Mouse (Mus musculus) midbrain, embryonic 12.5 days (tissue): ENCODE measurements around the gene Ddx54. TPM values are rescaled to one million over a fixed set of nuclear protein-coding genes. Genes with fewer than 3 reads are reported as not detected.

Experiments
- ATAC-seq: fragments of 200-750 bp; cut with Nextera tagmentation; 2 replicates; pipeline ENCODE4 v1.8.0; 2017; ENCODE audit warnings: low read depth, moderate TSS enrichment, moderate library complexity; ENCODE audit not compliant: low FRiP score
- H3K27ac ChIP-seq: fragments of 300-500 bp; sonication (generic); replicated peaks from 2 replicates; pipeline ENCODE4 v1.5.1; 2016; ENCODE audit warnings: mild to moderate bottlenecking
- H3K27me3 ChIP-seq: fragments of 300-500 bp; sonication (generic); 2 replicates; pipeline ENCODE4 v1.6.1; 2016; ENCODE audit warnings: mild to moderate bottlenecking
- H3K36me3 ChIP-seq: fragments of 300-500 bp; sonication (generic); 2 replicates; pipeline ENCODE4 v1.6.1; 2016
- H3K4me1 ChIP-seq: fragments of 300-500 bp; sonication (generic); 2 replicates; pipeline ENCODE4 v1.6.1; 2016
- H3K4me2 ChIP-seq: fragments of 300-500 bp; sonication (generic); replicated peaks from 2 replicates; pipeline ENCODE4 v1.6.1; 2016; ENCODE audit warnings: mild to moderate bottlenecking, moderate library complexity
- H3K4me3 ChIP-seq: fragments of 300-500 bp; sonication (generic); 2 replicates; pipeline ENCODE4 v1.5.1; 2016; ENCODE audit warnings: mild to moderate bottlenecking
- H3K9ac ChIP-seq: fragments of 300-500 bp; sonication (generic); replicated peaks from 2 replicates; pipeline ENCODE4 v1.6.1; 2016; ENCODE audit warnings: mild to moderate bottlenecking, moderate library complexity
- H3K9me3 ChIP-seq: fragments of 300-500 bp; sonication (generic); 2 replicates; pipeline ENCODE4 v1.6.1; 2016; ENCODE audit warnings: mild to moderate bottlenecking
- WGBS: fragments of 180-500 bp; shearing (Covaris S2); methylation state at CpG from one replicate; pipeline ENCODE4 v1.1.7; 2016; 5-methylcytosine and 5-hydroxymethylcytosine counted together
- polyA plus RNA-seq: library from polyadenylated mRNA; unstranded; fragments of >200 nt; fragmentation: Nextera tagmentation; extraction: Ambion mirVana; gene quantifications from 2 replicates; pipeline ENCODE4 v1.2.1, GENCODE M21; 2016

Ddx54 gene
- polyA plus RNA-seq, 1 experiment from 2014 or later = 53.0 TPM

DNA sequence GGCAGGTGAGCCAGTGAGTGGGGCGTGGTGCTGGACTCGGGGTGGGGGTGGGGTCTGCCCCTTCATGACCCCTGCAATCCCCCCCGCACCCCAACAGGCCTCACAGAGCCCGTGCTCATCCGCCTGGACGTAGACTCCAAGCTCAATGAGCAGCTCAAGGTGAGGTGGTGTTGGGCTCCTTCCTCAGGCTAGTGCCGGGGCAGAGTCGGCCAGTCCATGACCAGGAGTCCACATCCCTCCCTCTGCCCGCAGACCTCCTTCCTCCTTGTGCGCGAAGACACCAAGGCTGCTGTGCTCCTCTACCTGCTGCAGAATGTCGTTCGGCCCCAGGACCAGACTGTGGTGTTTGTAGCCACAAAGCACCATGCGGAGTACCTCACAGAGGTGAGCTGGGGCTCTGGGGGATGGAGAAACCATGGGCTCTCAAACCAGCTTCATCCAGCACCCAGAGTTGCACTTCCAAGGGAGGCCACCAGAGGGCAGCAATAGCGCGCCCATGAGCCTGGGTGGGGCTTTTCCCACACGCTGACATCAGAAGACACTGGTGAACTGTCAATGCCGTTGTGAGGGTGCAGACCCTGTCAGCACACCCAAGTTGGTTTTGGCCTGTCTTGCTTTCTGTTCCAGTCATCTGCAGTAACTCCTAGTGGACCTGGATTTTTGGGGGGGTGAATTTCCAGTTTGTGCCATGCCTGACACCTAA is 8.0 kb downstream of the Ddx54 start:
- Histone ChIP-seq H3K4me1 (peaks cover 2% of the 10 kb centered on the region; the same call in 1 of the 2 replicates), H3K9me3 (no peaks in the 10 kb centered on the region), H3K4me3 (no peak overlapping the region), H3K27ac (no peak overlapping the region), H3K36me3 (peaks cover 100% of the 10 kb centered on the region), H3K4me2 (no peak overlapping the region), H3K9ac (no peak overlapping the region), H3K27me3 (no peaks in the 10 kb centered on the region)
- ATAC-seq = 0 out of 2 replicates have a peak, but pooled peaks have one; percentile 21
- WGBS = 70% methylated on average over 18 of the region's 18 CpGs

DNA sequence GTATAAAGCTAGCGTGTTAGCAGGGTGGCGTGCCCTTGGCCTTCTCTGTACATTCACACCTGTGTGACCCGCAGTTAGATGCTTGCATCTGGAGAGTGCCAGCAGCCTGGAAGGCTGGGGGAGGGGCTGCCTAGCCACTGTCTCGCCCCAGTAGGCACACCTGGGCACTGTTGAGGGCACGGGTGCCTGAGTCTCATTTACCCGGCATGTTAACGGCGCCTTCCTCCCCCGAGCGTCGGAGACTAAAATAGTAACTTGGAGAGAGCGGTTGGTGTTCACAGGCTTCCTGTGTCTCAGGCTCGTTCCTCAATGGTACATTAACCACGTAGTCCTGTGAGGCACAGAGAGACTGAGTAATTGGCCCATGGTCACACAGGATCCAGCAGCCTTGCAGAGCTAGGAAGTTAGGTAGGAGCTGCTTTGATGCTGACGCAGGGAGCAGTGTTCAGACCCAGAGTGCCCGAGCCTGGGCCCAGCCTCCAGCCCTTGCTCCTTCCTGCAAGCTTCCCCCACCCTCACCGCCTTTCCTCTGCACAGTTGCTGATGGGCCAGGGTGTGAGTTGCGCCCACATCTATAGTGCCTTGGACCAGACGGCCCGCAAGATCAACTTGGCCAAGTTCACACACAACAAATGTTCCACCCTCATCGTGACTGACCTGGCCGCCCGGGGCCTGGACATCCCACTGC is 8.7 kb downstream of the Ddx54 start:
- ATAC-seq = 0 out of 2 replicates have a peak, but pooled peaks have one; percentile 19
- no peak overlapping the region for H3K27ac ChIP-seq
- no peaks in the 10 kb centered on the region for H3K9me3 ChIP-seq
- no peak overlapping the region for H3K4me3 ChIP-seq
- 93% methylated on average over 23 of the region's 23 CpGs for WGBS
- no peaks in the 10 kb centered on the region for H3K27me3 ChIP-seq
- H3K36me3 ChIP-seq = peaks cover 100% of the 10 kb centered on the region
- peaks cover 2% of the 10 kb centered on the region; the same call in 1 of the 2 replicates for H3K4me1 ChIP-seq
- H3K4me2 ChIP-seq = no peak overlapping the region
- H3K9ac ChIP-seq = no peak overlapping the region

DNA sequence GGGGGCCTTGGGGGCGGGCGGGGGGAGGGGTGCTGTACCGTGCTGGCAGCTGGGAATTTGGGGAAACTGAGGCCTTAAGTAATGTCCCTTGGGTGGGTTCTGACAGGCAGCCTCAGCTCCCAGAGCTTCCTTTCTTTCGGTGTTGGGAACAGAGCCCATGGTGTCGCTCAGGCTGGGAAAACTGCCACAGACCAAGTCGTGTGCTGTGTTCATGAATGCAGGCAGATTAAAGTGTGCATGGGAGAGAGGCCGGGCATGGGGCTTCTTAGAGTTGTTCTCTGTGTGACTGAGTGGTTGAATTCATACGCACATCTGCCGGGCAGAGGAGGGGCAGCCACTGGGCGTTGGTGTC is 9.3 kb downstream of the Ddx54 start:
- peaks cover 99% of the 10 kb centered on the region for H3K36me3 ChIP-seq
- ATAC-seq = no peak
- WGBS = 89% methylated on average over 10 of the region's 10 CpGs

DNA sequence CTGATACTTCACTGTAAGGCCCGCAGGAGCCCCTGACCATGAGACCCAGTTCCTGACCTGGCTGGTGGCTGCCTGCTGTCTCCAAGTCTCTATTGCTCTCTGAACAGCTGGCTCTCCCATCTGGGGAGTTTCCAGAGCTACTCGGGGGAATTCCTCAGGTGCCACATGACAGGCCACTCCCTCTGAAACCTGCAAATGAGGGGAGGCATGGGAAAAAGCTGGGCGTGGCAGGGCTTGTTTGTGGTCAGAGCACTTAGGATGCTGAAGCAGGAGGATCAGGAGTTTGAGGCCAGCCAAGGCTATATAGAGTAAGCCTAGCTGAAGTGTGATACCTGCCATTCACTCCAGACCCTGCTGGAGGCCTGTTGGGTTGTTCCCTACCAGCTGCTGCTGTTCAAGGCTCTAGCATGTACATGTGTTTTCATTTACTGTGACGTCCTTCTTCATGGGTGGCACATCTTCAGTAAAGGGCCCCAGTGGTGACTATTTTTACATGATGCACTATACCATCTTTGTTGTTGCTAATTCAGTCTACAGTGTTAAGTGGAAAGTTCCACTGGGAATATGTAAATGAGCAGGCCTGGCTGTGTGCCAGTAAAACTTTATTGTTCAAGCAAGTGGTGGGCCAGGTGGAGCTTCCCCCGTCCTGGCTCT is 9.8 kb downstream of the Ddx54 start:
- WGBS = 79% methylated on average over 5 of the region's 5 CpGs
- no peak overlapping the region for H3K27ac ChIP-seq
- H3K4me3 ChIP-seq = no peak overlapping the region
- H3K36me3 ChIP-seq = peaks cover 99% of the 10 kb centered on the region
- no peaks in the 10 kb centered on the region for H3K9me3 ChIP-seq
- H3K4me1 ChIP-seq = peaks cover 2% of the 10 kb centered on the region; the same call in 1 of the 2 replicates
- ATAC-seq = no peak
- no peak overlapping the region for H3K4me2 ChIP-seq
- no peaks in the 10 kb centered on the region for H3K27me3 ChIP-seq
- no peak overlapping the region for H3K9ac ChIP-seq

More for the DNA sequence above, 9.3 kb downstream of the Ddx54 start:
- Histone ChIP-seq H3K9ac (no peak overlapping the region), H3K4me1 (peaks cover 2% of the 10 kb centered on the region; the same call in 1 of the 2 replicates), H3K4me2 (no peak overlapping the region), H3K27me3 (no peaks in the 10 kb centered on the region), H3K9me3 (no peaks in the 10 kb centered on the region), H3K27ac (no peak overlapping the region), H3K4me3 (no peak overlapping the region)

DNA sequence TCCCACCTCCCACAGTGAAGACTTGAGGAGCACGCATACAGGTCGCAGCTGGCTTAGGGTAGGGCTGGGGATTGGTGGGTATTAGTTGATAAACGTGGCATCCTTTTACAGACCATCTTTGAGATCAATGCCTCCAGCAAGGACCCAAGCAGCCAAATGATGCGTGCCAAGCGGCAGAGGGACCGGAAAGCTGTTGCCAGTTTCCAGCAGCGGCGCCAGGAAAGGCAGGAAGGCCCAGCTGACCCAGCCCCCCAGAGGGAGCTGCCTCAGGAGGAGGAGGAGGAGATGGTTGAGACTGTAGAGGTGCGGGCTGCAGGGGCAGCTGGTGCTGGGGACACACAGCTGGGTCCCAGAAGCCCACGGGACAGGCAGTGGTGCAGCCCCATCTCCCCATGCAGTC is 11.9 kb downstream of the Ddx54 start:
- Histone ChIP-seq H3K27ac (no peak overlapping the region), H3K4me2 (no peak overlapping the region), H3K4me1 (peaks cover 12% of the 10 kb centered on the region), H3K9ac (no peak overlapping the region), H3K4me3 (no peak overlapping the region), H3K9me3 (no peaks in the 10 kb centered on the region), H3K36me3 (peaks cover 88% of the 10 kb centered on the region), H3K27me3 (peaks cover 2% of the 10 kb centered on the region; the same call in 1 of the 2 replicates)
- WGBS = 97% methylated on average over 10 of the region's 10 CpGs
- ATAC-seq = no peak

DNA sequence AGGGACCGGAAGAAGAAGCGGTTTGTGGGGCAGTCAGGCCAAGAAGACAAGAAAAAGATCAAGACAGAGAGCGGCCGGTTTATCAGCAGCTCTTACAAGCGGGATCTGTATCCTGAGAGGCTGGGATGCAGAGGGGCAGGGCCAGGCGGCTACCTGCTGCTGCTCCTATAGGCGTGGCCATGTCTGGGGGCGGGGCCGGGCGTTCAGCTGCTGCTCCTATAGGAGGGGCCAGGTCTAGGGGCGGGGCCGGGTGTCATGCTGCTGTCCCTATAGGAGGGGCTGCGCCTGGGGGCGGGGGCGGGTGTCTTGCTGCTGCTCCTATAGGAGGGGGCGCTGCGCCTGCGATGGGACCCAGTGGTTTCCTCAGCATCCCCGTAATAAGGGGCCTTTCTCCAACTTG is 13.9 kb downstream of the Ddx54 start:
- no peak overlapping the region for H3K27ac ChIP-seq
- H3K4me2 ChIP-seq = no peak overlapping the region
- H3K4me3 ChIP-seq = no peak overlapping the region
- no peak overlapping the region for H3K9ac ChIP-seq
- no peaks in the 10 kb centered on the region for H3K9me3 ChIP-seq
- ATAC-seq = no peak
- H3K27me3 ChIP-seq = peaks cover 15% of the 10 kb centered on the region
- peaks cover 12% of the 10 kb centered on the region for H3K4me1 ChIP-seq
- peaks cover 69% of the 10 kb centered on the region for H3K36me3 ChIP-seq
- 27% methylated on average over 17 of the region's 19 CpGs for WGBS

DNA sequence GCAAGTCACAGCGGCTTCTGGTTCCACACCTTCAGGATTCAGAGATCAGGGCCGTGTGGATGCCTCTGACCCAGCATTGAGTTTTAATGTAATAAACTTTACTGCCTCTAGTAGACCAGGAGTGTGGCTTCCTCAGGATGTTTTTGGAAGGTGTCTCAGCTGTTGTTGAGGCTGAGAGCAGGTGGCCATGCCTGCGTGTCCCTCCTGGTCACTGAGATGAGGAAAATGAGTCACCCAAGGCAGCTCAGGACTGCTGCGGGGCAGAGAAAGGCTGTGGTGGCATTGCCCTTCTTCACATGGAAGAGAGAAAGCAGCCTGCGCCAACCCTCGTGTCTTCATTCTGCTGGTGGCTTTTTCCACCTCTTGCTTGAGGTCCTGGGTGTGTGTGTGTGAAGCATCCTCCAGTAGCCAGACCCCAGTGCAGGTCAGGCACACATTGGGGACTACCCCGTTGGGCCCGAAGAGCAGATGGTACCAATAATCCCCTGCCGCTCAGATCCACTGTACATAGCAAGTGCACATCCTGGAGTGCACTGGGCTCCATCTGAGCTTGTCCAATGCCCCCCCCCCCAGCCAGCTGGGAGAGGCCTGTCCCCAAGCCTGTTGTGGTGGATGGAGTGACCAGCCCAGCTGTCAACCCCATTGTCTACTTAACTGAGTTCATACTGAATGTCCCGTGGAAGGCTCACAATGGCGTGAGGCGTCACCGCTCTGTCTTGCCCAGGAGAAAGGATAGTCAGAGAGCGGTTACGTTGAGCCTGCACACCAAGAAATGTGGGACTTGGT is 15.2 kb downstream of the Ddx54 start:
- Histone ChIP-seq H3K36me3 (peaks cover 56% of the 10 kb centered on the region), H3K27me3 (peaks cover 26% of the 10 kb centered on the region), H3K4me2 (no peak overlapping the region), H3K9me3 (no peaks in the 10 kb centered on the region), H3K9ac (0 out of 2 replicates have a peak overlapping the region, but pooled peaks have one; percentile 11), H3K27ac (no peak overlapping the region), H3K4me3 (no peak overlapping the region), H3K4me1 (peaks cover 10% of the 10 kb centered on the region)
- 82% methylated on average over 15 of the region's 15 CpGs for WGBS
- peak; percentile 35; the same call in 1 of the 2 replicates for ATAC-seq

DNA sequence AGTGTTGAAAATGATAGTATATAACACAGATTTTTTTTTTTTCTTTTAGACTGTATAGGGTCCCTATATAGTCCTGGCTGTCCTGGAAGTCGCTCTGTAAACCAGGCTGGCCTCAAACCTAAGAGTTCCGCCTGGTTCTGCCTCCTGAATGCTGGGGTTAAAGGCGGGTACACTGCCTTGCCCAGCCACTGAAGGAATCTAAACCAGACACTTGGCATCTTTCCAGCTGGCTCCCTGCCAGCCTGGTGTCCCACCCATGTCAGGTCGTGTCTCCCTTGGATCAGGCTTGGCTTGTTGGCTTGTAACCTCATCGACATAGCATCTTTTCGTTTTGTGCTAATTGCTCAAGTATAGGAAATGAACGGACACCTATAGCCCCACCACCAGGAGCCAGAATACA is 16.1 kb downstream of the Ddx54 start:
- H3K4me2 ChIP-seq = no peak overlapping the region
- peaks cover 10% of the 10 kb centered on the region; the same call in 1 of the 2 replicates for H3K4me1 ChIP-seq
- H3K9me3 ChIP-seq = no peaks in the 10 kb centered on the region
- H3K27me3 ChIP-seq = peaks cover 30% of the 10 kb centered on the region
- no peak overlapping the region for H3K27ac ChIP-seq
- H3K36me3 ChIP-seq = peaks cover 46% of the 10 kb centered on the region
- no peak for ATAC-seq
- H3K9ac ChIP-seq = no peak overlapping the region
- H3K4me3 ChIP-seq = no peak overlapping the region
- WGBS = 85% methylated on average over 7 of the region's 7 CpGs

DNA sequence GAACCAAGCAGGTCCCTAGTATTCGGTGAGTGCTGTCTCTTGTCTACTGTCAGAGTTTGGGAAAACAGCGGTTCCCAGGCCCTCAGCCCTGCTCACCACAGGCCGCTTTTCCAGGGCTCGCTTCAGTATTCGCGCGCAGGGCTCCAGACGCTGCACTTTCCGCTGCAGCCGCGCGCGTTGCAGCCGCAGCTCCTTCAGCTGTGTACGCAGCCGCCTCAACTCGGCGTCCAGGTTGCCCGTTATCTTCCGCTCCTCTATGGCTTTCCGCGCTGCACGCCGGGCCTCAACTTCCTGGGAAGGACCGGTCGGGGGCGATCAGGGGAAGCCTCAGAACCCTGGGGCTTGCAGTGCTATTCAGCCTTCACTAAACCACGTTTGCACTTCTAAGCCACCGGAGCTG is 18.6 kb downstream of the Ddx54 start:
- H3K9ac ChIP-seq = no peak overlapping the region
- peaks cover 21% of the 10 kb centered on the region for H3K36me3 ChIP-seq
- no peak overlapping the region for H3K4me3 ChIP-seq
- H3K27ac ChIP-seq = no peak overlapping the region
- ATAC-seq = no peak
- H3K4me2 ChIP-seq = peak overlapping the region; percentile 14
- H3K4me1 ChIP-seq = peaks cover 14% of the 10 kb centered on the region; the same call in 1 of the 2 replicates
- peaks cover 30% of the 10 kb centered on the region for H3K27me3 ChIP-seq
- 11% methylated on average over 29 of the region's 29 CpGs for WGBS
- H3K9me3 ChIP-seq = no peaks in the 10 kb centered on the region

DNA sequence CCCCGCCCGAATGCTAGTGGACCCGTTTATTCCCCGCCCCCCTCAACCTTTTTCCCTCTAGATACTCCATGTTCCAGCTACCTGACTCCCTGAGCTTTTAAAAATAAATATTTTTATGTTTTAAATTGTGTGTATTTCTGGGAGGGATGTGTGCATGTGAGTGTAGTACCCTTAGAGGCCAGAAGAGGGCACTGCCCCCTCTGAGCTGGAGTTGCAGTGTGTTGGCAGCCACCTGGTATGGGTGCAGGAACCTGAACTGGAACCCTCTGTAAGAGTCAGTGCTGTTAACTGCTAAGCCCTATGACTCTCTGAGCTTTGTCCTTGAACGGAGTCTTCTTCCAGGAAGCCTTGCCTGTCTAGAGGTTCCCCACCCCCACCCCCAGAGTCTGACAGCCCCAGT is 19.4 kb downstream of the Ddx54 start:
- 88% methylated on average over 5 of the region's 5 CpGs for WGBS
- Histone ChIP-seq H3K36me3 (peaks cover 14% of the 10 kb centered on the region), H3K4me1 (peaks cover 14% of the 10 kb centered on the region; the same call in 1 of the 2 replicates), H3K27me3 (peaks cover 30% of the 10 kb centered on the region), H3K27ac (no peak overlapping the region), H3K9me3 (no peaks in the 10 kb centered on the region), H3K9ac (no peak overlapping the region), H3K4me3 (no peak overlapping the region), H3K4me2 (no peak overlapping the region)
- ATAC-seq = no peak

DNA sequence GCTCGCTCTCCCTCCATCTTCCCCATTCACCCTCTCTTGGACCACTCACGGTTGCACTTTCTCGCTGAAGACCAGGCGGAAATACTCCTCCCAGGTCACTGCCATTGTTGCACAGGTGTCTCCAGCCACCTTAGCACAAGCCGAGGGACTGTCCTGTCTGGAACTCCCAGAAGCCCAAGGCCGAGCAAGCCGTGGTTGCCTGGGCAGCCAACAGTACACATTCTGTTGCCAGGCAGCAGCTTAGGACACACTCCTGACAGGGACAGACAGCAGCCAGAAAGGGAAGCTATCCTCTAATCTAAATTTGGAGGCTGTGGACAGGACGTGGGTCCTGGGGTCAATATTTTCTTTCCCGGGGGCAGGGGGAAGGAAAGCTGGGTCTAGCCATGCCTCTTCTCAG is 21.6 kb downstream of the Ddx54 start, which contains the start of gene Cfap73:
Cfap73 (minus strand) TSS at position 105 of the 400 bp plus-strand sequence.
- ATAC-seq = no peak
- H3K9ac ChIP-seq = no peak within 1 kb of the TSS

More for the DNA sequence above, 21.6 kb downstream of the Ddx54 start, which contains the start of gene Cfap73:
- Histone ChIP-seq H3K27me3 (peaks cover 30% of the 10 kb centered on the region), H3K9me3 (no peaks in the 10 kb centered on the region), H3K4me3 (no peak within 1 kb of the TSS), H3K4me2 (no peak within 1 kb of the TSS), H3K4me1 (0 out of 2 replicates have a peak, but pooled peaks cover 5% of the 10 kb centered on the region), H3K27ac (no peak within 1 kb of the TSS), H3K36me3 (no peaks in the 10 kb centered on the region)
- 62% methylated on average over 9 of the region's 9 CpGs for WGBS
